Mouse (Mus musculus): ENCODE data around the gene Elf1. TPM values are rescaled to one million over a fixed set of nuclear protein-coding genes. Genes with fewer than 3 reads are reported as not detected.

The Elf1 gene
- total RNA-seq, 2 experiments from 2014 or later: 39.8 to 83.4 TPM

GRCm38 (mm10) chr14:79486993-79487731 is 6.2 kb downstream of the Elf1 start:
- ATAC-seq (replicated peaks; ENCODE audit: low FRiP score, poor library complexity, severe bottlenecking): peak; percentile 83

DNA sequence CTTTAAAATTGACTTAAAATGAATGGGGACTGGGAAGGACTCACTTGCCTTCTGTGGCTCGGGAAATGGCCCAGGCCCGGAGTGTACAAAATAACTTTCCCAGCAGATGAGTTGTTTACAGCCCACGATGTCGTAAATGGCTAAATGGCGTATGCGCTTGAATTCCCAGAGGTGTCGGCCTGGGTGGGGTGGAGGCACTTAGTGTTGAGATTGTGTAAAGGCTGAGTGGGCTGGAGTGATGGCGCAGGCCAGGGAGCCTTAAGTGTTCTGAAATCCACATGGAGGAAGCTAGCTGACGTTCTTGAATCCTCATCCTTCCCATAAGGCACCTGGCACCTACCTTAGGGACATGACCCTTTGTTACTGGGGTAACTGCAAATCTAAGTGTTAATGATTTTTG is 7.5 kb downstream of the Elf1 start:
- ATAC-seq (replicated peaks; ENCODE audit: low FRiP score, poor library complexity, severe bottlenecking): no peak

DNA sequence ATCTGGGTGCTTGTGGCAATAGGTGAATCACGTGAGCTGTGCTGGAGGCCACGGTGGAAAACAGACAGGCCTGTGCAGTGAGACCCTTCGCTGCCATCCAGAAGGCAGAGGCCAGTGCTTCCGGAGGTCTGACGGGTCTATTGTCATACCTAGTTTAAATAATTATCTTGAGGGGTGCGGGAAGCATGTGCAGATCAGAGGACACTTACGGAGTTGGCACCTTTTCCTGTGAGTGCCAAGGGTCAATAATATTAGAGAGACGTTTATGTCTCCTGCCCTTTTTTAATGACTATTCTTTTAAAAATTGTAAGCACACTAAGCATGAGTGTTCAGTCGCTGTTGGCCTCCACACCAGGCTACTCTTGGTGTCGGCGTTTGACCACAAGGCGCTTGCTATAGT is 8.2 kb downstream of the Elf1 start:
- no peak for ATAC-seq (replicated peaks; ENCODE audit: low FRiP score, poor library complexity, severe bottlenecking)

DNA sequence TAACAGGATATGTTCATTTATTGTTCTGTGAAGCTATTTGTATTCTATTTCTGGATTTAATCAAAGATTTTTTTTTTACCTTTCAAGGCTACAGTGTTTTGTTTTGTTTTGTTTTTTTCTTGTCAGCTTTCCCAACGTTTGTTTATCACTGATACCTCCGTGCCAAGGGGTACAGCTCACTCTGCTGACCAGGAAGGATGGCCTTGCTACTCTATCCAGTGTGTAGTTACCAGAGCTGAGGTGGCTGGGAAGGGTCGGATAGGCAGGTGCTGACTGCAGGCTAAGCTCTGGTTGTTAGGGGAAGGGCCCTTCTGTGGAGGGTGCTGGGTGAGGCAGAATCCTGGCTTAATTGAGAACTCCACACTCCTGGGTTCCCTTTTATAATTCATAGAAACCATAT is 9.3 kb downstream of the Elf1 start:
- no peak for ATAC-seq (replicated peaks; ENCODE audit: low FRiP score, poor library complexity, severe bottlenecking)

DNA sequence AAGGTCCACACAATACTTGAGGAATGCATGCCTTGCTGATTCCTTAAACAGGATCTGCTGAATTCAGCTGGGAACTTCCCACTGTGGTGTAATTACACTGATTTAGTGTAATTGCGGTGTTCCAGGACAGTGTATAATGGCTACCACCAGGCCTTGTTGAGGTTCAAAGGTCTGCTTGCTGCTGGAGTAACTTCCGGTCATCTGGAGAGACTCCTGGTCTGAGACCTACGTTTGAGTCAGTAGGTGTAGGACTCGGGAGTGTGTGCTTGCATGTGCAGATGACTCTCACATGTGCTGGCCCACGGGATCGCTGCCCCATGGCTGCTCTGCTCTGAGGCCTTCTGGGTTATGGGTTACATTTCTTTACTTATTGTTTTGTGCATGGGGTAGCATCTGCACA is 13.4 kb downstream of the Elf1 start:
- no peak for ATAC-seq (replicated peaks; ENCODE audit: low FRiP score, poor library complexity, severe bottlenecking)

GRCm38 (mm10) chr14:79499326-79499725 is 18.3 kb downstream of the Elf1 start:
- ATAC-seq (replicated peaks; ENCODE audit: low FRiP score, poor library complexity, severe bottlenecking): no peak

- no peak for ATAC-seq (replicated peaks; ENCODE audit: low FRiP score, poor library complexity, severe bottlenecking)
Measured at GRCm38 (mm10) chr14:79500756-79501155, 19.8 kb downstream of the Elf1 start.

DNA sequence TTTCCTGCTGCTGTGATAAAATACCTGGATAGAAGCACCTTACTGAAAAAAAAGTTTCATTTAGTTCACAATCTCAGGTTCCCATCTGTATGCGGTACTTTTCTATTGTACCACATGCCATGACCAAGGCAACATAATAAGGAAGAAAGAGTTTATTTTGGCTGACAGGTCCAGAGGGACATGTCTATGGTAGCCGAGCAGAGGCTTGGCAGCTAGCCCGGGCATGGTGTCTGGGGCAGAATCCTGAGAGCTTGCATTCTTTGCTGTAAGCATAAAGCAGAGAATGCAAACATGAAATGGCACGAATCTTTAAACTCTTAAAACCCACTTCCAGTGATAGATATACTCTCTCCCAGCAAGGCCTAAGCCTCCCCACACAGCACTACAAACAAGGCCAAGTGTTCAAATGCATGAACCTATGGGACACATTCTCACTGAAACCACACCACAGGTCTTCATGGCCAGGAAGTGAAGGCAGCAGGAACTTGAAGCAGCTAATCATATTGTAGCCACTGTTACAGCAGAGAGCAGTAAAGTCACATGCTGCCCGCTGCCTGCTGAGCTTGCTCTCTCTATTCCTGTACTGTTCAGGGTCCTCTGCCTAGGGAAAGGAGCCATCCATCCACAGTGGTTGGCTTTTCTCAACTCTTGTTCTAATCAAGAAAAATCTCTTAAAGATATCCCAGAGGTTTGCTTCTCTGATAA is 22.5 kb downstream of the Elf1 start:
- ATAC-seq (replicated peaks; ENCODE audit: low FRiP score, poor library complexity, severe bottlenecking): no peak

DNA sequence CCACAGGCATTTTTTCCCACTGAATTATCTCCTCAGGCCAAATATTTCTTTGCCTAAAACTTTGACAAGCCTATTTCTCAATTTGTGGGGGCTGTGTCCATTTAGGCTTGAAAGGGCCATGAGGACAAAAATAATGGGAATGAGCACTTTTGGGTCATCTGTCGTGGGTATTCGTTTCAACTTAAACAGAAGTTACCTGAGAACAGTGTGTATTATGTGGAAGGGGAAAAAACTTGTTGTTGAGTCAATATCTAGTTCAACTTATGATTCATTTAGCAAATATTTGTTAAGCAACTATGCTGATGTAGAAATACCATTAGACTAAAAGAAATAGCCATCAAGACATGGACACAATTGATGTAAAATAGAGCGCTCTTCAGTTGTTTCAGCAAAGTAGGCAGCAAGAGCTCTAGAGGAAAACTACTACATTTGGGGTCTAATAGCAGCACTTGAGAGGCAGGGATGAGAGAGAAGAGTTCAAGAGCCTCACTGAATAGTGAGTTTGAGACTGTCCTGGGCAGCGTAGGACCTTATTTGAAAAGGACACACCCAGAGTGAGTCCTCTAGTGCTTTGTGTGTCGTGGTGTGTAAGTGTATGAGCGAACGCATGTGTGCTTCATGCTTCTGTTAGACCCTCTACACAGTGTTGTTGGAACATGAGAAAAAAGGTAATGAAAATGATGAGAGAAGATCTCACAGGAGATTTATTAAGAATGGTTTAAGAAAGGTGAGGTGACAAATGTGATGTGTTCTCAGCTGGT is 23.4 kb downstream of the Elf1 start:
- ATAC-seq (replicated peaks; ENCODE audit: low FRiP score, poor library complexity, severe bottlenecking): no peak

GRCm38 (mm10) chr14:79506207-79506606 is 25.2 kb downstream of the Elf1 start:
- ATAC-seq (replicated peaks; ENCODE audit: low FRiP score, poor library complexity, severe bottlenecking): peak; percentile 88

GRCm38 (mm10) chr14:79507846-79508245 is 26.9 kb downstream of the Elf1 start:
- no peak for ATAC-seq (replicated peaks; ENCODE audit: low FRiP score, poor library complexity, severe bottlenecking)

DNA sequence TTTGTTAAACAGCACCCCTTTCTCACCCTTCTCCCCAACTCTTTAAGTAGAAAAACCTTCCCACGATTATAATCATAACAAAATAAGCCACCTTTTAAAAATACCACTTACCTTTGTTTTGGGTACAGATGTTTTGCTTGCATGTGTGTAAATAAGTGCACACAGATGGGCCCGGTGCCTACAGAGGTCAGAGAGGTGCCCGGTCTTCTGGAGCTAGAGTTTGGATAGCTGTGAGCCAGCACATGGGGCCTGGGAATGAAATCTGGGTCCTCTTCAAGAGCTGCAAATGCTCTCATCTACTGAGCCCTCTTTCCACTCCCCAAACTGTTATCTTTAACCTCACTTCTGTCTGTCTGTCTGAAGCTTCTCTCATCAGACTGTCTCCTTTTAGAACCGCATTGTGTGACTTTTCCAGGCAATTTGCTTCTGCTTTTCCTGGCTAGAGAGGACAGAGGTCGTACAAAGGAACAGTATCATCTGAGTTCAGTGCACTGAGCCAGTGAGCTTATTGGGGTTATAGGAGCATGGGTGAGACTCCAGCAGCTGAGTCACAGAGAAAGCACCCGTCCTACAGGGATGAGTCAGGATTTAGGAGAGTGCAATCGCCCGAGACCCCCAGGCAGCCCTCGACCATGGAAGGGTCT is 27.8 kb downstream of the Elf1 start:
- no peak for ATAC-seq (replicated peaks; ENCODE audit: low FRiP score, poor library complexity, severe bottlenecking)

DNA sequence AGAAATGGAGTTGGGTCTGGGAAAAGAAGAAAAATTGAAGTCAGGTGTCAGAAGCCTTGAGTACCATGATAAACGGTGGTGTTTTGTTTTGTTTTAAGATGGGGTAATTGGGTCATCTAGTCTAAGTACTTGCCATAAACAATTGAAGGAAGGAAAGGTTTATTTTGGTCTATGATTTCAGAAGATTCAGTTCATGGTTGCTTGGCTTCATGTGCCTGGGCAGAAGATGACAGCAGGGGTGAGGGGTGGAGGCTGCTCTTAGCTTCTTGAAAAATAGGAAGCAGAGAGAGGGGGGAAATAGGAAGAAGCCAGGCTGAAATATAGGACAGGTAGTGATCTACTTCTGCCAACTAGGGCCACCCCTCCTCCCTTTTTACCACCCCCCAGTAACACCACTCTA is 30.5 kb downstream of the Elf1 start:
- no peak for ATAC-seq (replicated peaks; ENCODE audit: low FRiP score, poor library complexity, severe bottlenecking)

GRCm38 (mm10) chr14:79513951-79514350 is 33.0 kb downstream of the Elf1 start:
- no peak for ATAC-seq (replicated peaks; ENCODE audit: low FRiP score, poor library complexity, severe bottlenecking)

- no peak for ATAC-seq (replicated peaks; ENCODE audit: low FRiP score, poor library complexity, severe bottlenecking)
Measured at GRCm38 (mm10) chr14:79515100-79515499, 34.1 kb downstream of the Elf1 start.

DNA sequence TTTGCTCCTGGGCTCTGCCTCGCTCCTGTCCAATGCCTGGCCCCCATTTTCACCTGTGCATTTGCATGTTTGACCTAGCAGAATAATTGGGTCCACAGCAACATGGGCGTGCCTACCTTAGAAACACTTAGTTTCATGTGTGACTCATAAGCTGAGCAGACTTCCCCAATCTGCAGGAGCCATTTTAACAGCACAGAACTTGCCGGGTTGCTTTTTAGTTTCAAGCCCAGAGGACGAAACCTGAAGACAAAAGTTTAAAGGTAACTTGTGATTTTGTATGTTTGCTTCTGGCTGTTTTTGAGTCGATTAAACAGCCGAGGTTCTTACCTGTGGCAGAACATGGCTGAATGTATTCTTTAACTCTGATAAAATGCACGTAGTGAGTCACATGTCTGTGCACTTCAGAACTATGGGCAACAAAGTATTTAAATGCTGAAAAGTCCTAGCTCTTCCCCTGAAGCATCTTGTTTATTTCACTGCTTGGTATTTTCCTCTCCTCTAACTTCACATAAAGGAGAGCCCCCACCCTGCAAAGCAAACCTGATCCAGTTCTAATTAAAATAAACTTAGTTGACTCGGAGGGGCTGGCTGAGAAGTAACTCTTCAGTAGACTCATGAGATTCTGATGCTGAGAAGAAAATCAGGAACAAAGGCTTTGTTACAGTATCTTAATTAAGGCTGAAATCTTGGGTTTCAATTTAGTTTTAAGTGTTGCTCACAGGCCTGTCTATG is 34.7 kb downstream of the Elf1 start:
- 0 out of 2 replicates have a peak, but pooled peaks have one; percentile 41 for ATAC-seq (replicated peaks; ENCODE audit: low FRiP score, poor library complexity, severe bottlenecking)

DNA sequence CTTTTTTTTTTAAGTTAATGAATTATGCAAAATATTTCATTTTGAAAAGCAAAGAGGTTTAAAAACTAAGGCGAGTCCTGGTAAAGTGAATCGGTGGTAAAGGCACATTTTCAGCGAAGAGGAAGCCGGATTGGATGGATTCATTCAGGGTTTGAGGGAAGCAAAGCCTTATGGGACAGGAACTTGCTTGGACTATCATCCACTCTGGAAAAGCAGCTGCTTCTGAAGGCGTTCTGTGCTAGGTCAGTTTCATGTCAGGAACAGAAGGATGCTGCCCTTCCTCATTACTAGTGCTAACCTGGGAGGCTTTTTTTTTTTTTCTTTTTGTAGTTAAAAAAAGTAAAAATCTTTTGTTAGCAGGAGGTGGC is 35.2 kb downstream of the Elf1 start:
- no peak for ATAC-seq (replicated peaks; ENCODE audit: low FRiP score, poor library complexity, severe bottlenecking)

GRCm38 (mm10) chr14:79516751-79517150 is 35.8 kb downstream of the Elf1 start:
- no peak for ATAC-seq (replicated peaks; ENCODE audit: low FRiP score, poor library complexity, severe bottlenecking)

DNA sequence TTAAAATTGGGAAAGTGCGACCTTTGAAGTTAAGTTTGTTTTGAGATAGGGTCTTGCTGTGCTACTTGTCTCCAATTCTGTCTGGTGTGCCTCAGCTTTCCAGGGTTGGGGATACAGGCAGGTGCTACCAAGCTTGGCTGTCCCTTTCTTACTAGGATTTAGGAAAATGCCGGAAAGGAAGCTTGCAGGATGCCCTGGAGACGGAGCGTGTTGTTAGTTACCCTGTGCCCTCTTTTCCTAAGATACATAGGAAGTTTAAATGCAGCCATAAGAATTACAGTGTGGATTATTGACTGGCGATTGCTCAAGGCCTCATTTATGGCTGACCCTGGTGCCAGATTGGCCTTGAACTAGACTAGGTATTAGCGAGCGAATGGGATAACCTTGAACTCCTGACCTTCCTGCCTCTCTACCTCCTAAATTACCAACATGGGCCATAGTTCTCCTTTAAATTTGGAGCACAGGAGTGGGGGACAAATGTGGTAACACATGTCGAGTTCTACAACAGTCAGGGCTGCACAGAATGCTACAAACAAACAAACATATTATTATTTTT is 36.3 kb downstream of the Elf1 start:
- ATAC-seq (replicated peaks; ENCODE audit: low FRiP score, poor library complexity, severe bottlenecking): no peak
